Mouse (Mus musculus): ENCODE measurements at regions not wholly inside any gene's neighbourhood (a gene's known extent, or its start where the extent isn't known, plus 50 kb on each side); places are given as distances from the start of the nearest gene placed in this dataset.

- H3K9ac ChIP-seq = no peak overlapping the region
- H3K27ac ChIP-seq = no peak overlapping the region
- H3K4me3 ChIP-seq (replicated peaks) = no peak overlapping the region
- H3K9me3 ChIP-seq (replicated peaks) = no peaks in the 10 kb centered on the region
- H3K27me3 ChIP-seq = no peaks in the 10 kb centered on the region
- no peaks in the 10 kb centered on the region for H3K36me3 ChIP-seq
- no peak overlapping the region for H3K4me2 ChIP-seq
- 64% methylated on average over 5 of the region's 5 CpGs for WGBS
- no peak for ATAC-seq (replicated peaks; ENCODE audit: low FRiP score)
- no peaks in the 10 kb centered on the region for H3K4me1 ChIP-seq
Observed at GRCm38 (mm10) chr7:138680530-138680929, 165.3 kb upstream of the Ppp2r2d start.

- H3K4me2 ChIP-seq = no peak overlapping the region
- H3K4me1 ChIP-seq = no peaks in the 10 kb centered on the region
- no peaks in the 10 kb centered on the region for H3K36me3 ChIP-seq
- H3K27me3 ChIP-seq = no peaks in the 10 kb centered on the region
- H3K27ac ChIP-seq = no peak overlapping the region
- no peaks in the 10 kb centered on the region for H3K9me3 ChIP-seq (replicated peaks)
- no peak overlapping the region for H3K4me3 ChIP-seq (replicated peaks)
- 83% methylated on average over 2 of the region's 2 CpGs for WGBS
- no peak overlapping the region for H3K9ac ChIP-seq
- ATAC-seq (replicated peaks; ENCODE audit: low FRiP score) = no peak
Observed at GRCm38 (mm10) chr7:138679575-138679974, 166.3 kb upstream of the Ppp2r2d start.

GRCm38 (mm10) chr7:138672959-138673358 is 172.9 kb upstream of the Ppp2r2d start:
- H3K9me3 ChIP-seq (replicated peaks) = no peaks in the 10 kb centered on the region
- no peaks in the 10 kb centered on the region for H3K4me1 ChIP-seq
- no peaks in the 10 kb centered on the region for H3K36me3 ChIP-seq
- H3K4me3 ChIP-seq (replicated peaks) = no peak overlapping the region
- no peak for ATAC-seq (replicated peaks; ENCODE audit: low FRiP score)
- 52% methylated on average over 1 of the region's 1 CpGs for WGBS
- H3K27ac ChIP-seq = no peak overlapping the region
- H3K9ac ChIP-seq = no peak overlapping the region
- H3K27me3 ChIP-seq = no peaks in the 10 kb centered on the region
- no peak overlapping the region for H3K4me2 ChIP-seq

GRCm38 (mm10) chr7:138668337-138668736 is 177.5 kb upstream of the Ppp2r2d start:
- Histone ChIP-seq H3K4me3 (replicated peaks) (no peak overlapping the region), H3K27me3 (no peaks in the 10 kb centered on the region), H3K4me1 (no peaks in the 10 kb centered on the region), H3K9me3 (replicated peaks) (no peaks in the 10 kb centered on the region), H3K36me3 (no peaks in the 10 kb centered on the region), H3K9ac (no peak overlapping the region), H3K4me2 (no peak overlapping the region), H3K27ac (no peak overlapping the region)
- WGBS = 7% methylated on average over 4 of the region's 4 CpGs
- no peak for ATAC-seq (replicated peaks; ENCODE audit: low FRiP score)

- H3K9me3 ChIP-seq (replicated peaks) = no peaks in the 10 kb centered on the region
- no peak overlapping the region for H3K4me2 ChIP-seq
- H3K4me1 ChIP-seq = no peaks in the 10 kb centered on the region
- H3K36me3 ChIP-seq = no peaks in the 10 kb centered on the region
- no peak overlapping the region for H3K9ac ChIP-seq
- no peak for ATAC-seq (replicated peaks; ENCODE audit: low FRiP score)
- H3K27me3 ChIP-seq = no peaks in the 10 kb centered on the region
- WGBS = 85% methylated on average over 4 of the region's 4 CpGs
- H3K27ac ChIP-seq = no peak overlapping the region
- no peak overlapping the region for H3K4me3 ChIP-seq (replicated peaks)
Observed at GRCm38 (mm10) chr7:138660124-138660523, 185.8 kb upstream of the Ppp2r2d start.

- H3K4me2 ChIP-seq = no peak overlapping the region
- 82% methylated on average over 4 of the region's 4 CpGs for WGBS
- H3K9ac ChIP-seq = no peak overlapping the region
- no peaks in the 10 kb centered on the region for H3K9me3 ChIP-seq (replicated peaks)
- no peaks in the 10 kb centered on the region for H3K36me3 ChIP-seq
- H3K27me3 ChIP-seq = no peaks in the 10 kb centered on the region
- ATAC-seq (replicated peaks; ENCODE audit: low FRiP score) = no peak
- no peak overlapping the region for H3K4me3 ChIP-seq (replicated peaks)
- H3K27ac ChIP-seq = no peak overlapping the region
- H3K4me1 ChIP-seq = no peaks in the 10 kb centered on the region
Observed at GRCm38 (mm10) chr7:138657521-138657920, 188.4 kb upstream of the Ppp2r2d start.

GRCm38 (mm10) chr7:138657076-138657475 is 188.8 kb upstream of the Ppp2r2d start:
- H3K9ac ChIP-seq = no peak overlapping the region
- no peaks in the 10 kb centered on the region for H3K36me3 ChIP-seq
- no peaks in the 10 kb centered on the region for H3K9me3 ChIP-seq (replicated peaks)
- no peak overlapping the region for H3K4me2 ChIP-seq
- H3K4me3 ChIP-seq (replicated peaks) = no peak overlapping the region
- H3K27ac ChIP-seq = no peak overlapping the region
- no peaks in the 10 kb centered on the region for H3K27me3 ChIP-seq
- ATAC-seq (replicated peaks; ENCODE audit: low FRiP score) = no peak
- H3K4me1 ChIP-seq = no peaks in the 10 kb centered on the region
- WGBS = 87% methylated on average over 2 of the region's 2 CpGs

GRCm38 (mm10) chr7:138655940-138656339 is 189.9 kb upstream of the Ppp2r2d start:
- 50% methylated on average over 3 of the region's 3 CpGs for WGBS
- Histone ChIP-seq H3K27ac (no peak overlapping the region), H3K4me1 (no peaks in the 10 kb centered on the region), H3K9ac (no peak overlapping the region), H3K9me3 (replicated peaks) (no peaks in the 10 kb centered on the region), H3K4me3 (replicated peaks) (no peak overlapping the region), H3K36me3 (no peaks in the 10 kb centered on the region), H3K27me3 (no peaks in the 10 kb centered on the region), H3K4me2 (no peak overlapping the region)
- peak; percentile 80 for ATAC-seq (replicated peaks; ENCODE audit: low FRiP score)

- H3K4me2 ChIP-seq = no peak overlapping the region
Observed at GRCm38 (mm10) chr7:138650946-138651345, 194.9 kb upstream of the Ppp2r2d start.

GRCm38 (mm10) chr7:138647636-138648035 is 198.2 kb upstream of the Ppp2r2d start:
- no peaks in the 10 kb centered on the region for H3K36me3 ChIP-seq
- H3K4me3 ChIP-seq (replicated peaks) = no peak overlapping the region
- 0 out of 2 replicates have a peak, but pooled peaks cover 2% of the 10 kb centered on the region for H3K4me1 ChIP-seq
- no peak overlapping the region for H3K9ac ChIP-seq
- 71% methylated on average over 2 of the region's 2 CpGs for WGBS
- no peaks in the 10 kb centered on the region for H3K9me3 ChIP-seq (replicated peaks)
- no peaks in the 10 kb centered on the region for H3K27me3 ChIP-seq
- no peak overlapping the region for H3K27ac ChIP-seq
- H3K4me2 ChIP-seq = no peak overlapping the region
- ATAC-seq (replicated peaks; ENCODE audit: low FRiP score) = 0 out of 2 replicates have a peak, but pooled peaks have one; percentile 29

More at GRCm38 (mm10) chr7:138650946-138651345, 194.9 kb upstream of the Ppp2r2d start:
- Histone ChIP-seq H3K9me3 (replicated peaks) (no peaks in the 10 kb centered on the region), H3K4me3 (replicated peaks) (no peak overlapping the region), H3K36me3 (no peaks in the 10 kb centered on the region), H3K27ac (no peak overlapping the region), H3K9ac (no peak overlapping the region), H3K4me1 (0 out of 2 replicates have a peak, but pooled peaks cover 2% of the 10 kb centered on the region), H3K27me3 (no peaks in the 10 kb centered on the region)
- ATAC-seq (replicated peaks; ENCODE audit: low FRiP score) = no peak
- 83% methylated on average over 5 of the region's 5 CpGs for WGBS

GRCm38 (mm10) chr7:138640492-138641165 is 205.2 kb upstream of the Ppp2r2d start:
- Histone ChIP-seq H3K4me2 (no peak overlapping the region), H3K4me3 (replicated peaks) (no peak overlapping the region), H3K27me3 (no peaks in the 10 kb centered on the region), H3K9ac (no peak overlapping the region), H3K4me1 (no peaks in the 10 kb centered on the region), H3K27ac (no peak overlapping the region), H3K36me3 (no peaks in the 10 kb centered on the region), H3K9me3 (replicated peaks) (no peaks in the 10 kb centered on the region)
- 64% methylated on average over 6 of the region's 6 CpGs for WGBS
- ATAC-seq (replicated peaks; ENCODE audit: low FRiP score) = no peak

- H3K36me3 ChIP-seq = no peaks in the 10 kb centered on the region
- no peaks in the 10 kb centered on the region for H3K27me3 ChIP-seq
- no peak for ATAC-seq (replicated peaks; ENCODE audit: low FRiP score)
- H3K4me1 ChIP-seq = no peaks in the 10 kb centered on the region
- H3K4me2 ChIP-seq = no peak overlapping the region
- no peak overlapping the region for H3K27ac ChIP-seq
- 48% methylated on average over 3 of the region's 3 CpGs for WGBS
- no peaks in the 10 kb centered on the region for H3K9me3 ChIP-seq (replicated peaks)
- H3K4me3 ChIP-seq (replicated peaks) = no peak overlapping the region
- H3K9ac ChIP-seq = no peak overlapping the region
Observed at GRCm38 (mm10) chr7:138639541-138639940, 206.3 kb upstream of the Ppp2r2d start.

- 83% methylated on average over 9 of the region's 9 CpGs for WGBS
- H3K27ac ChIP-seq = no peak overlapping the region
Observed at GRCm38 (mm10) chr7:138626061-138626460, 219.8 kb upstream of the Ppp2r2d start.

More at GRCm38 (mm10) chr7:138626061-138626460, 219.8 kb upstream of the Ppp2r2d start:
- Histone ChIP-seq H3K4me1 (no peaks in the 10 kb centered on the region), H3K4me3 (replicated peaks) (no peak overlapping the region), H3K4me2 (no peak overlapping the region), H3K9ac (no peak overlapping the region), H3K36me3 (no peaks in the 10 kb centered on the region), H3K9me3 (replicated peaks) (no peaks in the 10 kb centered on the region), H3K27me3 (no peaks in the 10 kb centered on the region)
- ATAC-seq (replicated peaks; ENCODE audit: low FRiP score) = no peak
